Mouse (Mus musculus): ENCODE data around the gene Huwe1.

Gene Huwe1

GRCm38 (mm10) chrX:151800701-151801511 is at the start of gene Huwe1:
Huwe1 (plus strand) TSS chrX:151800807.
- DNase-seq (ENCODE audit: extremely low read depth, insufficient read length, low spot score), result peak; percentile 82

- no peak for DNase-seq (ENCODE audit: extremely low read depth, insufficient read length, low spot score)
Measured at GRCm38 (mm10) chrX:151780348-151780747, 20.3 kb upstream of the Huwe1 start.

GRCm38 (mm10) chrX:151782939-151783338 is 17.7 kb upstream of the Huwe1 start:
- no peak for DNase-seq (ENCODE audit: extremely low read depth, insufficient read length, low spot score)

GRCm38 (mm10) chrX:151792766-151793165 is 7.8 kb upstream of the Huwe1 start:
- DNase-seq (ENCODE audit: extremely low read depth, insufficient read length, low spot score), result no peak

DNA sequence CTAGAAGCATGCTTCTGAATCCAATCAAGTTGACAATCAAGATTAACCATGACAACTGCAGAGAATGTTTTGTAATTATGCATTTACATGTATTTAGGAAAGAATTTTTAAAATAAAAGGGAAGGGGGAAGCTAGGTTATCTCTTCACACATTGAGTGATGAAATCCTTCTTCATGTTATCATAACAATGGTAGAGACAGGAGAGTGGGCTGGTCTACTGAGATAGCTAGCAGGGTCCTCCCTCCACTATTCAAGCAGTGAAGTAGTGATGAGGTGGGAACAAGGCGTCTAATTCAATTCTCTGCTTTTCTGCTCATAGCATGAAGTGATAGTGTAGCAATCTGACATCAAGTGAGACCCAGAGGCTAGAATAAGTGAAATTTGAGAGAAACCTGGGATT is 2.6 kb upstream of the Huwe1 start:
- DNase-seq (ENCODE audit: extremely low read depth, insufficient read length, low spot score), result no peak

DNA sequence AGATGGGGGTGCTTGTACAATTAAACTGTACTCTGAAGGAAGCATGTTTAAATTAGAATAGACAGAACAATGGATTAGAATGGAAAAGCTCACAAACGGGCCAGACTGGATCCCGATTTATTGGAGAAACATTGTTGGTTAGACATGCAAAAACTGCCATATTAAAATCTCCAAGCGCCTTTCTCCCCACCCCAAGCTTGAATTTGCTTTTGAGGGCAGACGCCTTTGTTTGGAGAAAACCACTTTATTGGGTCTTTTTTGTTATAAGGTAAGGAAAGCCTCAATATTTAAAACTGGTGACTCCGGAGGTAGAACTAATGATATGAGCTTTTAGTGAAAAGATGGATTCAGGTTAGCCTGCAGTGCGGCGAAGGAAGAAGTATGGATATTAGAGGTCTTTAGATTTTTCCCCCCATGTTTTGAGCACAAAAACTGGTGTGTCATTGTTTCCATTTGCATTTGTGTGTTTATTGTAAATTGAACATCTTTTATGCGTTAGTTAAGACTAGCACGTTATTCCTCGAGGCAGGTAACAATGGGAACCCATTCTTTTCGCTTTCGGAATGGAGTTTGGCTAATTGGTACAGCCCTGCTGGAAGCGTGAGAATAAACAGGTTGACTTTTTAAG is 1.8 kb downstream of the Huwe1 start:
- peak; percentile 2 for DNase-seq (ENCODE audit: extremely low read depth, insufficient read length, low spot score)

DNA sequence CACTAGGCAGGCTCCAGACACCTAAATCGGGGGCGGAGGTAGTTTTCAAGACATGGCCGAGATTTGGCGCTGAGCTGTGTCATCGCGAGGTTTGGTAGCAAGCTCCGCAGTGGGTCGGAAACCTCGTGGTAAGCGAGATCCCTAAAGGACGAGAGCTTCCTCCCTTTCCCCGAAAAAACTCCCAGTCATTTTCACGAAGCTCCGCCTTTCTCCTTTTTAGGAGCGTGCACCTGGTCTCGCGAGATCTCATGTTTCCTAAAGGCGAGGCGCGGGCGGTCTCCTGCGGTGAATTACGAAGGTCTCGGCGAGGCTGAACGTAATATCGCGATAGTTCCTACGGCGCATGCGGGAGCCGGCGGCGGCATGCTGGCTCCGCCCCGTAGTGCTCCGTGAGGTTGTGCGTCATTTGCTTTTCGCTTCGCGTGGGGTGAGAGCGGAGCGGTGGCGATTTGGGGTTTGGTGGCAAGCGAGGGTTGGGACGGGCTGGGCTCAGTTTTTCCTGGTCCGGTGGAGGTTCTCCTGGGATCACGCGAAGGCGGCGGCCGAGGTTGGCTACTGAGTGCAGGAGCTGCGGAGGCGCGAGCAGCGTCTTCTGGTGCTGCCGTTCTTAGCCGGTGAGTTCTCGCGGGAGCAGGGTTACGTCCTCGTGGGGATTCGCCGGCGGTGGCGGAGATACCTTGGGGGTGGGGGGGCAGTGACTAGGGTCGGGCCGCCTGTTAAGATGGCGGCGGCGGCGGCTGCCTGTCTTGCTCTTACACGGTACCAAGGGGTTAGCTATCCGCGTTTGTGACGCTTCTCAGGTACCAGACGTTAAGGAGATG is 2.6 kb downstream of the Huwe1 start:
- DNase-seq (ENCODE audit: extremely low read depth, insufficient read length, low spot score), result peak; percentile 97

DNA sequence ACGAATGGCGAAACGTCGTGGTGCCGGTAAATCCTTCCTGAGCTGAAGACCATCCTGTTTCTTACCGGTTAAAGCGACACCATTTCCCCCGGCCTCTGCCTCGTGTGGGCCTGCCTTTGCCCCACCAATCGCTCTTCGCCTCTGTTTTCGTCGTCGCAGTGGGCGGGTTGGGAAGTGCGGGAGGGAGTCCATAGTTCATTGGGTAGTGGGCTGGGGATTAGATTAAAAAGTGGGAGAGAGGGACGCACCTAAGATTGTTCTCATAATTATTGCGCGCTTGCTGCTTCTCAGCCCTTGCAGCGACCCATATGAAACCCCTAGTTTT is 3.1 kb downstream of the Huwe1 start:
- DNase-seq (ENCODE audit: extremely low read depth, insufficient read length, low spot score), result no peak

- DNase-seq (ENCODE audit: extremely low read depth, insufficient read length, low spot score), result peak; percentile 1
Measured at GRCm38 (mm10) chrX:151804388-151804787, 3.8 kb downstream of the Huwe1 start.

DNA sequence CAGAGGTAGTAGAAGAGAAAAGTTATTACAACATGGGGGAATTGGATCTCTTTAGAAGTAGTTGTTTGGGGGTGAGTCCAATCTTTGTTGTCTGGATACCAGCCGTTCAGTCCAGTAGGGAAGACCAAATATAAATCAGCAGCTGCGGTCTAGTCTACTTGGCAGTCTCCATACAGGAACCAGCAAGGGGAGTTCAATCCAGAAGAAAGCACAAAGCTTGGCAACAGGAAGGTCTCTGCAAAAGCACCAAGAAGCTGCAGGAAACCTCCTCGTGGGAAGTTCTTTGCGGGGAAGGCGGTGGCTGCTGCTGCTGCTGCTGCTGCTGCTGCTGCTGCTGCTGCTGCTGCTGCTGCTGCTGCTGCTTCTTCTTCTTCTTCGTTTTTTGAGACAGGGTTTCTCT is 10.9 kb downstream of the Huwe1 start:
- DNase-seq (ENCODE audit: extremely low read depth, insufficient read length, low spot score), result no peak

DNA sequence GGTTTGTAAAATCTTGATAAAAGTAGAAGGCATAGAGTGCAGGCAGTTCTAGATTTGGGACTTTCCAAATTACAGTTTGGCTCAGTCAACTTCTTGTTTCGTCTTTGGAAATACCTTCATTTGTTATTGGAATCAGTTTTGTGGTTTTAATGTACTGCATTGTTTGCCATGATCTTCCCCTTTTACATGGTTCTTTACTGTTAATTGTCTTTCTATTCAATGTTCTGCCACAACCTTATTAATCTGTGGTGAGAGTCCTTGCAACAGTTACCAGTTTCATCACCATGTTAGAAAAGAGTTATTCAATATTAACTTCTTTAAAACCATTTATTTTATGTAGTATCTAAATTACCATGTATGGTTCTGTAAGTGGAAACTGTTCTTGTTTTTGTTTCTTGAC is 13.0 kb downstream of the Huwe1 start:
- DNase-seq (ENCODE audit: extremely low read depth, insufficient read length, low spot score), result no peak

DNA sequence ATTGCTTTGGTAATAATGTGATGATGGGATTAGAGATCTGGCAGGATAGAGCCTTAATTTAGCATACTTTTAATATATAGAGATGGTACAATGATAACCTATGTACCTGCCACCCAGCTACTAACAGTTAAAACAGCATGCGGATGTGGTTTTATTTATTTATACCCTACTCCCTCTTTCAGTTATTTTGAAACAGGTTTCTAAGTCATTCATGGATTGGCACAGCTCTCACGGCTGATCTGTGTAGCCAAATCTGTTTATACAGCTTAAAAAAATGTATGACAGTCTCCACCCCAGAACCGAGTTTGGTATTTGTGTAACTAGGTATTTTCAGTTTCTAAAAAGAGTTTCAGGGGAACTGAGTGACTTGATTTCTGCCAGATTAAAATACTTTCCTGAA is 17.1 kb downstream of the Huwe1 start:
- DNase-seq (ENCODE audit: extremely low read depth, insufficient read length, low spot score), result no peak

DNA sequence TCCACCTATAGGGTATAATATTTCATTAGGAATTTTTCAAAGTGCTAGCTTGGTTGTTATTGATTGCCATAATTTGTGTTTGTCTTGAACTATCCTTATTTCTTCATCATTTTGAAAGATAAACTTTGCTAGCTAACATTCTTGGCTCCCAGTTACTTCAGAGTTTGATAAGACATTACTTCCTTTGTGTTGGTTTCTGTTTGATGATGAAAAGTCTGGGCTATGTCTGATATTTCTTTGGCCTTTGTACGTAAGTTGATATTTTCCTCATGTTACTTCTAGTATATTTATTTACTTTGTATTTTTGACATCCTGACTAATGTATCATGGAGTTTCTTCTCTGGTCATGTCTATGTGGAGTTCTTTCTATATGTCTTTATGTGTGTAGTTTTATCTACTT is 28.4 kb downstream of the Huwe1 start:
- no peak for DNase-seq (ENCODE audit: extremely low read depth, insufficient read length, low spot score)

GRCm38 (mm10) chrX:151831260-151831659 is 30.7 kb downstream of the Huwe1 start:
- no peak for DNase-seq (ENCODE audit: extremely low read depth, insufficient read length, low spot score)

GRCm38 (mm10) chrX:151832982-151833381 is 32.4 kb downstream of the Huwe1 start:
- no peak for DNase-seq (ENCODE audit: extremely low read depth, insufficient read length, low spot score)

- DNase-seq (ENCODE audit: extremely low read depth, insufficient read length, low spot score), result no peak
Measured at GRCm38 (mm10) chrX:151859436-151859835, 58.8 kb downstream of the Huwe1 start.

DNA sequence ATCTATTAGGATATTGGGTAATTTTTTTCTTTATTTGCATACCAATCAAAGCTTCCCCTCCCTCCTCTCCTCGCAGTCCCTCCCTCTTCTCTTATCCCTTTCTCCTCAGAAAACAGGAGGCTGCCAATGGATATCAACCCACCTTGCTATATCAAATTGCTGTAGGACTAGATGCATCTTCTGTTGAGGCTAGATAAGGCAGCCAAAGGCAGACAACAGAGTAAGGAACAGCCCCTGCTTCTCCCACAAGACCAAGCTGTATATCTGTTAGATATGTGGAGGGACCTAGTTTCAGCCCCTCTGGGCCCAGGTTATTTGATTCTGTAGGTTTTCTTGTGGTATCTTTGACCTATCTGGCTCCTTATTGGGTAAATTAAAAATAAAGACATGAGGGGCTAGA is 110.1 kb downstream of the Huwe1 start:
- no peak for DNase-seq (ENCODE audit: extremely low read depth, insufficient read length, low spot score)

DNA sequence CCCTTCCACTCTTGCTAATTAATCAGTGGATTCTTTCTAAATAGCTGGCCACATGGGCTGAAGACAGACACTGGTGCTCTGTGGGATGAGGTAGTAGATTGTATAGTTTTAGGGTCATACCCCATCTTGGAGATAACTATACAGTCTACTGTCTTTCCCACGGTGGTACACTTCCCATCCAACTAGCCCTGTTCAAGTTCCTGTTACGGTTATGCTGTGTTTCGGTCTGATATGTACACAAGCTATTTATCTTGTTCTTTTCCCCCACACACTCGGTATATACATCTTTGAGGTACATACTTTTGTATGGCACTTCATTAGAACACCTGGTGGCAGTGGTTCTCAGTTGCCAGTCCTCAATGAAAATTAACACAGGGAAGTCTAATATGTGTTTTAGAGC is 111.7 kb downstream of the Huwe1 start:
- DNase-seq (ENCODE audit: extremely low read depth, insufficient read length, low spot score), result no peak

DNA sequence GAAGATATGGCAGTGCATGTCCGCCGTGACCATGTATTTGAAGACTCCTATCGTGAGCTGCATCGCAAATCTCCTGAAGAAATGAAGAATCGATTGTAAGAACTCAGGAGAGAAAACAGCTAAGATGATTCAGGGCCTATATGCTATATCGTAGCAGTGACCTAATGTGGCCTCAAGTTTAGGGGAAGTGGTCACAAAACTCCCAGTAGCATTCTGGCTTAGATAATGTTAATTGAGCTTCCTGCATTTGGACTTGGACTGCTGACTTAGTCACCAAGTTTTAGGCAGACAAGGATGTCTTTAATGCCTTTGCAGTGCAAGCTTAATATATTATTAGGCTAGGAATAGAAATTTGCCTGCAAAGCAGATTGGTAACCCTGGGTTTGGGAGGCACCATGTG is 128.8 kb downstream of the Huwe1 start:
- DNase-seq (ENCODE audit: extremely low read depth, insufficient read length, low spot score), result no peak

DNA sequence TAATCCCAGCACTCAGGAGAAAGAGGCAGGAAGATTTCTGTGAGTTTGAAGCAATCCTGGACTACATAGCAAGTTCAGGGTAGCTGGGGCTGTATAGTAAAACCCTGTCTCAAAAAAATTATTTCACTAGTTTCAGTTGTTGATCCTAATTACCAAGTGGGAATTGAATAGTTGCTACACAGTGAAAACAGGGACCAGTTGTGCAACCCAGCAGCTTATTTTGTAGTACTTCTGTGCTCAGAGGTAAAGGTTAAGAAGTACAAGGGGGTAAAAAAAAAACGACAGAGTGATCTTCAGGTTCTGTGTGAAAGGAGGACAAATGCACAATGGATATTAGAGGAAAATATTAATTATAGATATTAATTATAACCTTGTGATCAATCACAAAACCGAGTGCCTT is 138.2 kb downstream of the Huwe1 start:
- DNase-seq (ENCODE audit: extremely low read depth, insufficient read length, low spot score), result no peak

DNA sequence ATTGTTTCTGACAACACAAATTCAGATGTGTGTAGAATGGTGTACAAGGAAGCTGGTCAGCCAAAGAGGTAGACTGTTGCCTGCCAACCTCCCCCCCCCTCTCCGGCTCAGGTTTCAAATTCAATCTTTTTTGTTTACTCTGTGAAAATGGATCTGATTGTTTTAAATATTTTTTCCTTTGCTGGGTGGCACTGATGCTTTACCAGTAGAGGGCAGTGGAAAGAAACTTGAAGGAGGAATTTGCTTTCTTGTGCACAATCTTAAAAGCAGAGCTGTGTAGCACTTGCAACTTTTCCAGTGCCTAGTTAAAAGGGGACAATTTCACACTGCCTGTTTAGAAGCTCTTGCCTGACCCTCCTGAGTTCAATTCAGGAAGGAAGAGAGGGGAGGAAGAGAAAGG is 146.4 kb downstream of the Huwe1 start:
- peak; percentile 11 for DNase-seq (ENCODE audit: extremely low read depth, insufficient read length, low spot score)

DNA sequence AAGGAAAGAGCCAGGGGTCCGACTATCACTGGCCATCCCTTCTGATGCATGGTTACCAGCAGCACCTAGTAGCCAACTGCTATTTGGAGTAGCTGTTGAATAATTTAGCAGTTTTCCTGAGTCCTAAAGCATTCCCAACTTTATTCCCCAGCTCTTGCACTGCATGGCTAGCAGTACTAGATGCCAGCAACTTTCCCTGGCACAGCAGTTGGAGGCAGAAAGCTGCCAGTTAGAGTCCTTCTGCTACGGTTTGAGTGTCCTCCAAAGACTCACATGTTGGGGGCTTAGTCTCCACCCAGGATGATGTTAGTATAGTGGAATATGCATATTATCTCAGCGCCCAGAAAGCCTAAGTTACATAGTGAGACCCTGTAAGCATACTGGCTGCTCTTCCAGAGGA is 147.2 kb downstream of the Huwe1 start:
- no peak for DNase-seq (ENCODE audit: extremely low read depth, insufficient read length, low spot score)
